Mouse (Mus musculus) right cerebral cortex, postnatal 4 days (tissue): ENCODE data around the gene Olfr1132.
"Not testable (repeated sequence)": the region's sequence is repeated elsewhere in the genome, so short reads cannot be mapped to it uniquely, and the experiment has no call there.

Source experiments
- DNase-seq: peaks from one replicate; pipeline ENCODE4 v3.0.0-alpha.2; 2022

Gene Olfr1132

DNA sequence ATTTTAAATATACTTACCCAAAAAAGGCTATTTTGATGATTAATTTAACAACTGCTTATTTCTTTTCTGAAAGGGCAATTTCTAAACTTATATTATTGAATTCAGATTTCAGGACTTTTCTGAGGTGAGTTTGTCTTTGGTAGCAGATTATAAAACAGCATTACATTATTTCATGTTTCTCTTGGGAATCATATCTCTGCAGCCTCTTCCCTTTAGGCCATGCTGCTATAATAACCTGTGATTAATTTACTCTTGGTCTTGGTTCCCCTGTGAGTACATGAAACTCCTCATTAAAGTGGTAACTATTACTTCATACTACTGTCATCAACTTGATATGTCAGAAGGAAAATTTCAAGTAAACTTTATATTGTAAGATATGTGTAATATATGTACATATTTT is at the start of gene Olfr1132:
Gene Olfr1132, minus strand, starts transcription at position 101 of the 400 bp plus-strand sequence.
- no peak for DNase-seq

DNA sequence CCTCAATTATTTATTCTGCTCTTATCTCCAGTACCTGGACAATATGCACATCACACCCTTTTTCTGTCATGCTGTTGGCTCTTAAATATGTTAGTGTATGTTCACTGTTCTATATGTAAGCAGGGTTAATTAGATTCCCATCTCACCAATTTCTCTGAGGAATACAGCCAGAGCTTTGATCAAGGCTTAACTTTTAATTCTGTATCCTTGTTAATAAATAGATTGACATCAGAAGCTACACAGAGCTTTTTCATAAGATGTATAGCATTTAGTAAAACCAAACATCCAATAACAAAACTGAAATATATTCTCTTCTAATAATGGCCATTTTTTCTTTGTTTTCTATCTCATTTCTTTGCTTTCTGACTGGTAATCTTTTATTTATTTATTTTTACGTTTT is 36.2 kb upstream of the Olfr1132 start, which contains the start of gene Olfr1135:
Gene Olfr1135, minus strand, starts transcription at position 101 of the 400 bp plus-strand sequence.
- DNase-seq, result no peak

DNA sequence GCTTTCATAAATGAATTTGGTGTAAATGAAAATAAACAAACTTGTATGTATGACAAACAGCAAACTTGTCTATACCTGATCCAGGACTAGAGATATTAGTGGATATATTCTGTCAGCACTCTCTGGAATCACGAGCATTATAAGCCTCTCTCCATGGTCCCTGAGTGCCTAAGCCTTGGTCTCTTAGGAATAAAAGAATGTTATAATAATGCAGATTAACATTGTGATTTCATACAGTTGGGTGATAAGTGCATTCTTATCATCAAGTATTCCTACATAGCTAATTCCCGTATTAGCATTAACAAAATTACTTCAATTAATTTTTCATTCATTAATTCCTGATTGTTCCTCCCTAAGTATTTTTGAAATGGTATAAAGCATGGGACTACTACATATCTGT is 21.0 kb upstream of the Olfr1132 start, which contains the start of gene Olfr1134:
Gene Olfr1134, minus strand, starts transcription at position 101 of the 400 bp plus-strand sequence.
- no peak for DNase-seq

DNA sequence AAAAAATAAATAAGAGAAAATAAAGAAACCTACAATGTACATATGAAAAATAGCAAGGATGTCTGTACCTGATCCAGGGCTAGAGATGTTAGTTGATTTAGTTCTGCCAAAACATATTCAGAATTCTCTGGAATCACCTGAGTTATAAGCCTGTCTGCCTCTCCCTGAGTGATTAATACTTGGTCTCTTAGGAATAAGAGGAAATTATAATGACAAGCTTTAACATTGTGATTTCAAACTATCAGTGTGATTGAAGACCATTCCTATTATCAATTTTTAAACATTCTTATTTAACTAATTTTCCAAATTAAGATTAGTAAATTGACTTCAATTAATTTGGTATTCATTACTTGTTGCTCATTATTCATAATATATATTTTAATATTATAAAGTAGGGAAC is 9.9 kb upstream of the Olfr1132 start, which contains the start of gene Olfr1133:
Gene Olfr1133, minus strand, starts transcription at position 101 of the 400 bp plus-strand sequence.
- no peak for DNase-seq

DNA sequence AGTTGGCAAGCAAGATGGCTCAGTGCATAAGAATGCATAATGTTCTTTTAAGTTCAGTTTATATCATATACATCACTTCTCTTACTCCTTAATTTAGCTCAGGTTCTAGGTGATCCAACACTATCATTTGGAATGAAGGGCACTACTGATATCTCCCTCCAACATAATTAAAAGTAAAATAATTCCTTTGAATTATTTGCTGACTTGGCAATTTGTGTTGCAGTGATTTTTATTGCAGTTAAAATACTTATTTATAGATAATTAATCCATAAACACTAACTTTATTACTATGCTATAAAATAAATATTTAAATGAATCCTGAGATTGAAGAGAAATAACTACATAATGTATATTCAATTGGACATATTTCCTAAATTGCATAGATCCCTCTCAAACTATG is 5.1 kb upstream of the Olfr1132 start:
- DNase-seq, result no peak

DNA sequence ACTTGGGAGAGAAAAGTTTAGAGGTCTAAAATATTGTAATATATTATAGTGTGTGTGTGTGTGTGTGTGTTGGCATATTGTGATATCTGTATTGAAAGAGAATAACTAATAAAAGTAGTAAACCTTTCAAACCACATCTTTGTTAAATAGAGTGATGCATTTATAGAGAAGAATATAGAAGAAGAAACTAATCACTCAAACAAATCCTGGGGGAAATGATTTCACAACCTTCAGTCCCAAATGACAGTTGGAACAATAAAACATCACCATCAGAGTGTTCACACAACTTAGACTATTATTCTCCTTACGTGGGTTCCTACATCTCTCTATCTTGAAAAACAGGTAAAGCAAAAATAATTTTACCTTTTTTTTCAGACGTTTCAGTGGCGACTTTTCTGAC is 10.5 kb downstream of the Olfr1132 start, which contains the start of gene Olfr1131:
Gene Olfr1131, plus strand, starts transcription at position 301 of the 400 bp plus-strand sequence.
- no peak for DNase-seq

DNA sequence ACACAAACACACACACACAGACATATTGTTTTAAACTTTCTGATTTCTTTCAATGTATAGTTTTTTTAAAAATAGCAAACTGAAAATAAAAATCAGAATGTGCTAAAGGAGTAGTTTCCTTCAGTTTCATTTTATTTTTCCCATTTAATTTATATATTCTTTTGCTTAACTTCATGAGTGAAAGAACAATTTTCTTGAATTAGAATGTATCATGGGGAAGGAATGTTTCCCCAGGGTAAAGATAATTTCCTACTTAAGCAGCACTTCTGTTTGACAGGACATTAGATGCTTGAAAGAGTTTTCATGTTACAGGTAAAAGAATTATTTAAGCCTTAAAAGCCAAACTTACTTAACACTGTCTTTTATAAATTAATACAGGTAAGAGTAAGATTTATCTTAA is 31.4 kb downstream of the Olfr1132 start, which contains the start of gene Olfr1130:
Gene Olfr1130, plus strand, starts transcription at position 301 of the 400 bp plus-strand sequence.
- not testable (repeated sequence) for DNase-seq
